Mouse (Mus musculus) stomach, postnatal 0 days (tissue): ENCODE measurements at regions not wholly inside any gene's neighbourhood (a gene's known extent, or its start where the extent isn't known, plus 50 kb on each side); places are given as distances from the start of the nearest gene placed in this dataset.

Experiments
- ATAC-seq: fragments of 200-750 bp; cut with Nextera tagmentation; 2 replicates; pipeline ENCODE4 v1.8.0; 2017; ENCODE audit not compliant: low FRiP score, low TSS enrichment
- DNase-seq: peaks from one replicate; pipeline ENCODE4 v3.0.0-alpha.2; 2016; ENCODE audit warnings: low spot score
- H3K27ac ChIP-seq: fragments of 300-500 bp; sonication (generic); replicated peaks from 2 replicates; pipeline ENCODE4 v1.5.1; 2014; ENCODE audit warnings: mild to moderate bottlenecking, control low read depth
- H3K27me3 ChIP-seq: fragments of 300-500 bp; sonication (generic); 2 replicates; pipeline ENCODE4 v1.6.1; 2014; ENCODE audit warnings: low read length; ENCODE audit not compliant: control insufficient read depth, insufficient read depth
- H3K36me3 ChIP-seq: fragments of 300-500 bp; sonication (generic); 2 replicates; pipeline ENCODE4 v1.6.1; 2014; ENCODE audit warnings: low read length, mixed read lengths; ENCODE audit not compliant: control insufficient read depth, insufficient read depth
- H3K4me1 ChIP-seq: fragments of 300-500 bp; sonication (generic); replicated peaks from 2 replicates; pipeline ENCODE4 v1.6.1; 2014; ENCODE audit warnings: antibody characterized with exemption; ENCODE audit not compliant: control insufficient read depth, insufficient read depth
- H3K4me2 ChIP-seq: fragments of 300-500 bp; sonication (generic); replicated peaks from 2 replicates; pipeline ENCODE4 v1.6.1; 2014; ENCODE audit warnings: low read depth, mild to moderate bottlenecking, control low read depth, moderate library complexity
- H3K4me3 ChIP-seq: fragments of 300-500 bp; sonication (generic); 2 replicates; pipeline ENCODE4 v1.5.1; 2014; ENCODE audit warnings: low read depth, low read length, control low read depth
- H3K9ac ChIP-seq: fragments of 300-500 bp; sonication (generic); 2 replicates; pipeline ENCODE4 v1.6.1; 2014; ENCODE audit warnings: mild to moderate bottlenecking, low read length, control low read depth, mixed read lengths
- H3K9me3 ChIP-seq: fragments of 300-500 bp; sonication (generic); 2 replicates; pipeline ENCODE4 v1.6.1; 2016; ENCODE audit warnings: low read length; ENCODE audit not compliant: control insufficient read depth
- CTCF ChIP-seq: IDR thresholded peaks from 2 replicates; pipeline ENCODE4 v1.5.1; 2016; ENCODE audit warnings: antibody characterized with exemption, low read depth, mild to moderate bottlenecking, moderate library complexity
- EP300 ChIP-seq: optimal IDR thresholded peaks from 2 replicates; pipeline ENCODE3; 2016; ENCODE audit warnings: antibody characterized with exemption
- WGBS: fragments of 180-500 bp; shearing (Covaris S2); extraction: QIAGEN DNeasy Blood & Tissue Kit; methylation state at CpG from one replicate; pipeline ENCODE4 v1.1.7; 2014; 5-methylcytosine and 5-hydroxymethylcytosine counted together

GRCm38 (mm10) chr10:25039926-25040325, 112.6 kb upstream of the Arg1 start:
- Histone ChIP-seq H3K4me3 (no peak overlapping the region), H3K4me1 (no peaks in the 10 kb centered on the region), H3K9me3 (no peaks in the 10 kb centered on the region), H3K9ac (no peak overlapping the region), H3K36me3 (no peaks in the 10 kb centered on the region), H3K27me3 (no peaks in the 10 kb centered on the region), H3K4me2 (no peak overlapping the region), H3K27ac (no peak overlapping the region)
- DNase-seq: no peak
- TF ChIP-seq EP300: no peak
- TF ChIP-seq CTCF: no peak
- WGBS: 94% methylated on average over 3 of the region's 3 CpGs
- ATAC-seq: no peak

DNA sequence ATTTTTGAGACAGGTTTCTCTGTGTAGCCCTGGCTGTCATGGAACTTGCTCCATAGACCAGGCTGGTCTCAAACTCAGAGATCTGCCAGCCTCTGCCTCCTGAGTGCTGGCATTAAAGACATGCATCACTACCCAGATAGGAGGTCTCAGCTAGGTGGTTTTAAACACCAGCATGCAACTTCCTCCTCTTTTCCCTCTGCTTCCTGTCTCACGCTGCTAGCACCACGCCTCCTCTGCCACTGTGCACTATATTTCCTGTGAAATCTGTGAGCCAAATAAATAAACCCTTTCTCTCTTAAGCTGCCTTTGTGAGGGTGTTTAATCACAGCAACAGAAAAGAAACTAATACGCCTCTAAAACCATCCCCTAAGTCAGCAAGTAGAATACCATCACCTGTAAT, 109.6 kb upstream of the Arg1 start:
- no peaks in the 10 kb centered on the region for H3K9me3 ChIP-seq
- ATAC-seq (no peak), DNase-seq (no peak)
- H3K4me3 ChIP-seq: no peak overlapping the region
- no peaks in the 10 kb centered on the region for H3K4me1 ChIP-seq
- no peak for TF ChIP-seq EP300
- TF ChIP-seq CTCF: no peak
- H3K27me3 ChIP-seq: no peaks in the 10 kb centered on the region
- H3K4me2 ChIP-seq: no peak overlapping the region
- WGBS: 76% methylated on average over 3 of the region's 3 CpGs
- no peaks in the 10 kb centered on the region for H3K36me3 ChIP-seq
- H3K27ac ChIP-seq: no peak overlapping the region
- H3K9ac ChIP-seq: no peak overlapping the region

DNA sequence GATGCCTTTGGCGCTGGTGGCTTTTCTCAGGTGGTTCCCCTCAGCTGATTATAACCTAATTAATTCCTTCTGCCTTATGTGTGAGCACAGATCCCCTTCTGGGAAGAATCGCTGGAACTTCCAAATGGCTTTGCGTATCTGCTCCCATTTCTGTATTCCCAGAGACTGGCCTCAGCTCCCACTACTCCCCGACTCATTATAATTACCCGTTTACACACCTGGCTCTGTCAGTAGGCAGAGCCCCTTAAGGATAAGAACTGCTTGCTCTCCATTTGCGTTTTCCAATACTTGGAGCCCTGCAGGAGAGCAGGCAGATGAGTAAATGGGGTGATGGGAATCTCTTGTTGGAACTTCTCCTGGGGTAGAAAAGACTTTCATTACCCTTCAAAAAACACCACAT, 108.1 kb upstream of the Arg1 start:
- H3K4me3 ChIP-seq: no peak overlapping the region
- WGBS: 79% methylated on average over 6 of the region's 6 CpGs
- no peak overlapping the region for H3K9ac ChIP-seq
- H3K4me2 ChIP-seq: no peak overlapping the region
- no peaks in the 10 kb centered on the region for H3K27me3 ChIP-seq
- ATAC-seq (no peak), DNase-seq (no peak)
- no peaks in the 10 kb centered on the region for H3K9me3 ChIP-seq
- no peaks in the 10 kb centered on the region for H3K36me3 ChIP-seq
- TF ChIP-seq CTCF (no peak), EP300 (no peak)
- H3K4me1 ChIP-seq: no peaks in the 10 kb centered on the region
- H3K27ac ChIP-seq: no peak overlapping the region

DNA sequence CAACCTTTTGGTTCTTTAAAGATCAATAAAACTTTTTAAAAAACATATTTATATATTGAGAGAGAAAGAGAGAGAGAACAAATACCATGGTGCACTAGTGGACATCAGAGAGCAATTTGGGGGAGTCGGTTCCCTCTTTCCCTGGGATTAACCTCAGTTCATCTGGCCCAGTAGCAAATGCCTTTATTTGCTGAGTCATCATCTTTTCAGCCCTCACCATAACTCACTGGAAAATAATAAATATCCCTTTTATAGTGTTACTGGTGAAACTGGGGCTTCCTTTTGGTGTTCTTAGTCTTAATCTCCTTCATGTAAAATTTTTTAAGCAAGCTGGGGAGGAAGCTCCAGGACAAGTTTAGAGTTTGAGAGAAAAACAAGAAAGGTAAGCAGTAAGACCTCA, 105.3 kb upstream of the Arg1 start:
- ATAC-seq (no peak), DNase-seq (no peak)
- Histone ChIP-seq H3K9ac (no peak overlapping the region), H3K4me3 (no peak overlapping the region), H3K27ac (no peak overlapping the region), H3K36me3 (no peaks in the 10 kb centered on the region), H3K9me3 (no peaks in the 10 kb centered on the region), H3K4me2 (no peak overlapping the region), H3K4me1 (no peaks in the 10 kb centered on the region), H3K27me3 (no peaks in the 10 kb centered on the region)
- WGBS: 42% methylated on average over 1 of the region's 1 CpGs
- TF ChIP-seq EP300: no peak
- TF ChIP-seq CTCF: no peak

GRCm38 (mm10) chr10:25029387-25029915, 102.2 kb upstream of the Arg1 start:
- Histone ChIP-seq H3K4me3 (no peak overlapping the region), H3K9ac (no peak overlapping the region), H3K9me3 (no peaks in the 10 kb centered on the region), H3K36me3 (no peaks in the 10 kb centered on the region), H3K27me3 (no peaks in the 10 kb centered on the region), H3K4me1 (no peaks in the 10 kb centered on the region), H3K4me2 (no peak overlapping the region), H3K27ac (no peak overlapping the region)
- no peak for TF ChIP-seq EP300
- TF ChIP-seq CTCF: no peak
- DNase-seq: no peak
- no peak for ATAC-seq
- WGBS: 57% methylated on average over 6 of the region's 6 CpGs

GRCm38 (mm10) chr10:25023601-25024157, 96.4 kb upstream of the Arg1 start:
- no peak overlapping the region for H3K27ac ChIP-seq

More at GRCm38 (mm10) chr10:25023601-25024157, 96.4 kb upstream of the Arg1 start:
- H3K4me2 ChIP-seq: no peak overlapping the region
- H3K9me3 ChIP-seq: no peaks in the 10 kb centered on the region
- no peaks in the 10 kb centered on the region for H3K4me1 ChIP-seq
- WGBS: 70% methylated on average over 7 of the region's 7 CpGs
- H3K27me3 ChIP-seq: no peaks in the 10 kb centered on the region
- ATAC-seq (no peak), DNase-seq (no peak)
- TF ChIP-seq EP300: no peak
- TF ChIP-seq CTCF: no peak
- H3K36me3 ChIP-seq: no peaks in the 10 kb centered on the region
- H3K4me3 ChIP-seq: no peak overlapping the region
- H3K9ac ChIP-seq: no peak overlapping the region
